Mouse (Mus musculus) v-Abl transformed pro-B cells (cell line): ENCODE data around the gene Cdcp1.

Source experiments
- in situ Hi-C, 2 experiments: fragments of 400-800 bp; cut with MboI; formaldehyde crosslinking; loops; one replicate each; pipeline ENCODE4 v1.15.1; 2025; ENCODE audit not compliant: unreplicated experiment in 2 of 2

Cdcp1 gene

GRCm38 (mm10) chr9:123158125-123158836 is 57.6 kb downstream of the Cdcp1 start:
- in situ Hi-C loops, result loop anchor here in 1 of 2 experiments (25.0 kb wide), 1 partner anchor 279 kb away; no protein-coding TSS in a partner anchor

GRCm38 (mm10) chr9:123157699-123158098 is 58.1 kb downstream of the Cdcp1 start:
- in situ Hi-C loops, result loop anchor here in 1 of 2 experiments (25.0 kb wide), 1 partner anchor 280 kb away; no protein-coding TSS in a partner anchor

- in situ Hi-C loops, result loop anchor here in 1 of 2 experiments (25.0 kb wide), 1 partner anchor 280 kb away; no protein-coding TSS in a partner anchor
Measured at GRCm38 (mm10) chr9:123156910-123157361, 58.9 kb downstream of the Cdcp1 start.

- in situ Hi-C loops, result loop anchor here in 1 of 2 experiments (25.0 kb wide), 1 partner anchor 284 kb away; no protein-coding TSS in a partner anchor
Measured at GRCm38 (mm10) chr9:123153121-123153520, 62.7 kb downstream of the Cdcp1 start.

- in situ Hi-C loops, result loop anchor here in 1 of 2 experiments (25.0 kb wide), 1 partner anchor 285 kb away; no protein-coding TSS in a partner anchor
Measured at GRCm38 (mm10) chr9:123152026-123152425, 63.8 kb downstream of the Cdcp1 start.

- in situ Hi-C loops, result loop anchor here in 1 of 2 experiments (25.0 kb wide), 1 partner anchor 286 kb away; no protein-coding TSS in a partner anchor
Measured at GRCm38 (mm10) chr9:123151561-123151960, 64.3 kb downstream of the Cdcp1 start.

GRCm38 (mm10) chr9:123150241-123151020 is 65.4 kb downstream of the Cdcp1 start, which contains the start of gene Clec3b:
TSS of gene Clec3b (plus strand) at chr9:123150946.
- in situ Hi-C loops, result loop anchor here in 1 of 2 experiments (25.0 kb wide), 1 partner anchor 287 kb away; no protein-coding TSS in a partner anchor

GRCm38 (mm10) chr9:123148430-123148829 is 67.4 kb downstream of the Cdcp1 start:
- in situ Hi-C loops, result no loop called here

GRCm38 (mm10) chr9:123139887-123140614 is 75.8 kb downstream of the Cdcp1 start:
- in situ Hi-C loops, result no loop called here

- in situ Hi-C loops, result no loop called here
Measured at GRCm38 (mm10) chr9:123138891-123139474, 76.9 kb downstream of the Cdcp1 start.

GRCm38 (mm10) chr9:123136953-123137682 is 78.7 kb downstream of the Cdcp1 start:
- in situ Hi-C loops, result no loop called here

- in situ Hi-C loops, result no loop called here
Measured at GRCm38 (mm10) chr9:123132994-123133393, 82.8 kb downstream of the Cdcp1 start.

- in situ Hi-C loops, result loop anchor here in 1 of 2 experiments (10.0 kb wide), 2 partner anchors 317 to 397 kb away; partner anchors contain the start of gene Sacm1l
Measured at GRCm38 (mm10) chr9:123127663-123128062, 88.2 kb downstream of the Cdcp1 start.

- in situ Hi-C loops, result loop anchor here in 1 of 2 experiments (10.0 kb wide), 2 partner anchors 320 to 400 kb away; partner anchors contain the start of gene Sacm1l
Measured at GRCm38 (mm10) chr9:123124413-123124981, 91.3 kb downstream of the Cdcp1 start.

GRCm38 (mm10) chr9:123123571-123124412 is 92.0 kb downstream of the Cdcp1 start:
- in situ Hi-C loops, result loop anchor here in 1 of 2 experiments (10.0 kb wide), 2 partner anchors 321 to 401 kb away; partner anchors contain the start of gene Sacm1l

GRCm38 (mm10) chr9:123123017-123123416 is 92.8 kb downstream of the Cdcp1 start:
- in situ Hi-C loops, result loop anchor here in 1 of 2 experiments (10.0 kb wide), 2 partner anchors 322 to 402 kb away; partner anchors contain the start of gene Sacm1l
